Mouse (Mus musculus): ENCODE data around the gene 1700067K01Rik.

GRCm38 (mm10) chr8:84019738-84020137 lies 18.4 kb downstream of the 1700067K01Rik start:
- no peak for TF ChIP-seq POLR2A (IDR thresholded peaks at IDR 0.05; ENCODE audit: extremely low read depth, insufficient read depth, low read length)
- no peak for TF ChIP-seq CTCF (IDR thresholded peaks at IDR 0.05; ENCODE audit: extremely low read depth, insufficient read depth, low read length)

All from cortical plate, adult 2 months (tissue).